Mouse (Mus musculus): ENCODE measurements around the gene Slc39a2. TPM values are rescaled to one million over a fixed set of nuclear protein-coding genes. Genes with fewer than 3 reads are reported as not detected.
"Not testable (repeated sequence)": the region's sequence is repeated elsewhere in the genome, so short reads cannot be mapped to it uniquely, and the experiment has no call there.

The Slc39a2 gene
- polyA plus RNA-seq, 1 experiment: 0.81 TPM

- Histone ChIP-seq H3K27ac (ENCODE audit: insufficient read depth, low read length) (no peak overlapping the region), H3K27me3 (ENCODE audit: control insufficient read depth, insufficient read depth, low read length) (no peaks in the 10 kb centered on the region), H3K36me3 (ENCODE audit: control insufficient read depth, insufficient read depth, low read length) (no peaks in the 10 kb centered on the region), H3K4me3 (ENCODE audit: extremely low read depth, insufficient read depth, insufficient read length) (no peak overlapping the region), H3K4me1 (ENCODE audit: control insufficient read depth, insufficient read depth, insufficient read length) (no peaks in the 10 kb centered on the region)
- DNase-seq (ENCODE audit: low read depth in 1 of 2, low spot score in 2 of 2): no peak
- 84% methylated on average over 16 of the region's 16 CpGs for WGBS
- TF ChIP-seq POLR2A (IDR thresholded peaks at IDR 0.05; ENCODE audit: low read depth, low read length) (no peak), CTCF (IDR thresholded peaks at IDR 0.05; ENCODE audit: extremely low read depth, insufficient read depth, insufficient read length, insufficient replicate concordance) (no peak)
Observed at GRCm38 (mm10) chr14:51921759-51922570, 29.3 kb downstream of the Slc39a2 start.

GRCm38 (mm10) chr14:51922571-51922865 lies 29.8 kb downstream of the Slc39a2 start, which contains the start of gene Rnase13:
Rnase13 (minus strand) TSS chr14:51922773.
- no peaks in the 10 kb centered on the region for H3K27me3 ChIP-seq (ENCODE audit: control insufficient read depth, insufficient read depth, low read length)
- H3K4me3 ChIP-seq (ENCODE audit: extremely low read depth, insufficient read depth, insufficient read length): no peak within 1 kb of the TSS
- no peaks in the 10 kb centered on the region for H3K4me1 ChIP-seq (ENCODE audit: control insufficient read depth, insufficient read depth, insufficient read length)
- H3K27ac ChIP-seq (ENCODE audit: insufficient read depth, low read length): no peak within 1 kb of the TSS
- DNase-seq (ENCODE audit: low read depth in 1 of 2, low spot score in 2 of 2): no peak
- TF ChIP-seq POLR2A (IDR thresholded peaks at IDR 0.05; ENCODE audit: low read depth, low read length): no peak
- no peak for TF ChIP-seq CTCF (IDR thresholded peaks at IDR 0.05; ENCODE audit: extremely low read depth, insufficient read depth, insufficient read length, insufficient replicate concordance)
- H3K36me3 ChIP-seq (ENCODE audit: control insufficient read depth, insufficient read depth, low read length): no peaks in the 10 kb centered on the region
- WGBS: 93% methylated on average over 7 of the region's 7 CpGs

GRCm38 (mm10) chr14:51922910-51923309 lies 30.2 kb downstream of the Slc39a2 start:
- no peaks in the 10 kb centered on the region for H3K4me1 ChIP-seq (ENCODE audit: control insufficient read depth, insufficient read depth, insufficient read length)
- H3K27ac ChIP-seq (ENCODE audit: insufficient read depth, low read length): no peak overlapping the region
- no peaks in the 10 kb centered on the region for H3K36me3 ChIP-seq (ENCODE audit: control insufficient read depth, insufficient read depth, low read length)
- no peak overlapping the region for H3K4me3 ChIP-seq (ENCODE audit: extremely low read depth, insufficient read depth, insufficient read length)
- H3K27me3 ChIP-seq (ENCODE audit: control insufficient read depth, insufficient read depth, low read length): no peaks in the 10 kb centered on the region
- TF ChIP-seq POLR2A (IDR thresholded peaks at IDR 0.05; ENCODE audit: low read depth, low read length) (no peak), CTCF (IDR thresholded peaks at IDR 0.05; ENCODE audit: extremely low read depth, insufficient read depth, insufficient read length, insufficient replicate concordance) (no peak)
- DNase-seq (ENCODE audit: low read depth in 1 of 2, low spot score in 2 of 2): no peak
- 94% methylated on average over 2 of the region's 2 CpGs for WGBS

GRCm38 (mm10) chr14:51923492-51923891 lies 30.8 kb downstream of the Slc39a2 start:
- no peaks in the 10 kb centered on the region for H3K36me3 ChIP-seq (ENCODE audit: control insufficient read depth, insufficient read depth, low read length)
- DNase-seq (ENCODE audit: low read depth in 1 of 2, low spot score in 2 of 2): no peak
- H3K4me3 ChIP-seq (ENCODE audit: extremely low read depth, insufficient read depth, insufficient read length): no peak overlapping the region
- no peak overlapping the region for H3K27ac ChIP-seq (ENCODE audit: insufficient read depth, low read length)
- 76% methylated on average over 4 of the region's 4 CpGs for WGBS
- no peak for TF ChIP-seq POLR2A (IDR thresholded peaks at IDR 0.05; ENCODE audit: low read depth, low read length)
- no peak for TF ChIP-seq CTCF (IDR thresholded peaks at IDR 0.05; ENCODE audit: extremely low read depth, insufficient read depth, insufficient read length, insufficient replicate concordance)
- H3K27me3 ChIP-seq (ENCODE audit: control insufficient read depth, insufficient read depth, low read length): no peaks in the 10 kb centered on the region
- H3K4me1 ChIP-seq (ENCODE audit: control insufficient read depth, insufficient read depth, insufficient read length): no peaks in the 10 kb centered on the region

GRCm38 (mm10) chr14:51926930-51927329 lies 34.2 kb downstream of the Slc39a2 start:
- H3K4me3 ChIP-seq (ENCODE audit: extremely low read depth, insufficient read depth, insufficient read length); H3K4me1 ChIP-seq (ENCODE audit: control insufficient read depth, insufficient read depth, insufficient read length); H3K27ac ChIP-seq (ENCODE audit: insufficient read depth, low read length); H3K36me3 ChIP-seq (ENCODE audit: control insufficient read depth, insufficient read depth, low read length); DNase-seq (ENCODE audit: low read depth in 1 of 2, low spot score in 2 of 2); H3K27me3 ChIP-seq (ENCODE audit: control insufficient read depth, insufficient read depth, low read length): not testable (repeated sequence)
- WGBS: 91% methylated on average over 11 of the region's 11 CpGs

- no peak overlapping the region for H3K27ac ChIP-seq (ENCODE audit: insufficient read depth, low read length)
- no peak overlapping the region for H3K4me3 ChIP-seq (ENCODE audit: extremely low read depth, insufficient read depth, insufficient read length)
- TF ChIP-seq POLR2A (IDR thresholded peaks at IDR 0.05; ENCODE audit: low read depth, low read length) (no peak), CTCF (IDR thresholded peaks at IDR 0.05; ENCODE audit: extremely low read depth, insufficient read depth, insufficient read length, insufficient replicate concordance) (no peak)
- DNase-seq (ENCODE audit: low read depth in 1 of 2, low spot score in 2 of 2): no peak
- 90% methylated on average over 8 of the region's 8 CpGs for WGBS
- H3K27me3 ChIP-seq (ENCODE audit: control insufficient read depth, insufficient read depth, low read length): no peaks in the 10 kb centered on the region
- no peaks in the 10 kb centered on the region for H3K4me1 ChIP-seq (ENCODE audit: control insufficient read depth, insufficient read depth, insufficient read length)
- H3K36me3 ChIP-seq (ENCODE audit: control insufficient read depth, insufficient read depth, low read length): no peaks in the 10 kb centered on the region
Observed at GRCm38 (mm10) chr14:51929309-51929943, 36.7 kb downstream of the Slc39a2 start.

- no peaks in the 10 kb centered on the region for H3K36me3 ChIP-seq (ENCODE audit: control insufficient read depth, insufficient read depth, low read length)
- no peaks in the 10 kb centered on the region for H3K27me3 ChIP-seq (ENCODE audit: control insufficient read depth, insufficient read depth, low read length)
- TF ChIP-seq POLR2A (IDR thresholded peaks at IDR 0.05; ENCODE audit: low read depth, low read length): no peak
- TF ChIP-seq CTCF (IDR thresholded peaks at IDR 0.05; ENCODE audit: extremely low read depth, insufficient read depth, insufficient read length, insufficient replicate concordance): no peak
- H3K4me3 ChIP-seq (ENCODE audit: extremely low read depth, insufficient read depth, insufficient read length): no peak overlapping the region
- H3K27ac ChIP-seq (ENCODE audit: insufficient read depth, low read length): no peak overlapping the region
- 79% methylated on average over 9 of the region's 9 CpGs for WGBS
- no peak for DNase-seq (ENCODE audit: low read depth in 1 of 2, low spot score in 2 of 2)
- no peaks in the 10 kb centered on the region for H3K4me1 ChIP-seq (ENCODE audit: control insufficient read depth, insufficient read depth, insufficient read length)
Observed at GRCm38 (mm10) chr14:51929968-51930367, 37.3 kb downstream of the Slc39a2 start.
